Mouse (Mus musculus): ENCODE results near the gene Galns.

Gene Galns

GRCm38 (mm10) chr8:122569329-122569728, 41.9 kb downstream of the Galns start:
- no peak for DNase-seq (ENCODE audit: inconsistent age in 2 of 2, low spot score in 1 of 2)

- DNase-seq (ENCODE audit: inconsistent age in 2 of 2, low spot score in 1 of 2) = no peak
Observed at GRCm38 (mm10) chr8:122568881-122569309, 42.4 kb downstream of the Galns start.

- no peak for DNase-seq (ENCODE audit: inconsistent age in 2 of 2, low spot score in 1 of 2)
Observed at GRCm38 (mm10) chr8:122568109-122568504, 43.2 kb downstream of the Galns start.

GRCm38 (mm10) chr8:122567361-122568108, 43.7 kb downstream of the Galns start, which contains the start of gene Cdt1:
Gene Cdt1, plus strand, starts transcription at chr8:122568015.
- DNase-seq (ENCODE audit: inconsistent age in 2 of 2, low spot score in 1 of 2) = peak; percentile 97 to 99

- peak; percentile 57 to 80 for DNase-seq (ENCODE audit: inconsistent age in 2 of 2, low spot score in 1 of 2)
Observed at GRCm38 (mm10) chr8:122566766-122567165, 44.5 kb downstream of the Galns start.

GRCm38 (mm10) chr8:122564363-122565352, 46.6 kb downstream of the Galns start:
- DNase-seq (ENCODE audit: inconsistent age in 2 of 2, low spot score in 1 of 2) = no peak

GRCm38 (mm10) chr8:122561199-122561598, 50.1 kb downstream of the Galns start:
- DNase-seq (ENCODE audit: inconsistent age in 2 of 2, low spot score in 1 of 2) = no peak

- DNase-seq (ENCODE audit: inconsistent age in 2 of 2, low spot score in 1 of 2) = peak in 1 of 2 experiments; percentile 3
Observed at GRCm38 (mm10) chr8:122558671-122559349, 52.5 kb downstream of the Galns start.

- DNase-seq (ENCODE audit: inconsistent age in 2 of 2, low spot score in 1 of 2) = peak in 1 of 2 experiments; percentile 6
Observed at GRCm38 (mm10) chr8:122557248-122558038, 53.8 kb downstream of the Galns start.

- DNase-seq (ENCODE audit: inconsistent age in 2 of 2, low spot score in 1 of 2) = peak; percentile 51 to 79
Observed at GRCm38 (mm10) chr8:122556030-122557009, 54.9 kb downstream of the Galns start.

- no peak for DNase-seq (ENCODE audit: inconsistent age in 2 of 2, low spot score in 1 of 2)
Observed at GRCm38 (mm10) chr8:122554786-122555185, 56.5 kb downstream of the Galns start.

GRCm38 (mm10) chr8:122551265-122552051, 59.8 kb downstream of the Galns start, which contains the start of gene Piezo1:
Gene Piezo1, minus strand, starts transcription at chr8:122551329.
- DNase-seq (ENCODE audit: inconsistent age in 2 of 2, low spot score in 1 of 2) = peak; percentile 91 to 98

GRCm38 (mm10) chr8:122550995-122551264, 60.3 kb downstream of the Galns start:
- DNase-seq (ENCODE audit: inconsistent age in 2 of 2, low spot score in 1 of 2) = no peak

- DNase-seq (ENCODE audit: inconsistent age in 2 of 2, low spot score in 1 of 2) = peak; percentile 67 to 86
Observed at GRCm38 (mm10) chr8:122550234-122550994, 60.8 kb downstream of the Galns start.

- no peak for DNase-seq (ENCODE audit: inconsistent age in 2 of 2, low spot score in 1 of 2)
Observed at GRCm38 (mm10) chr8:122548891-122549439, 62.3 kb downstream of the Galns start.

- no peak for DNase-seq (ENCODE audit: inconsistent age in 2 of 2, low spot score in 1 of 2)
Observed at GRCm38 (mm10) chr8:122548331-122548730, 62.9 kb downstream of the Galns start.

- peak; percentile 22 to 41 for DNase-seq (ENCODE audit: inconsistent age in 2 of 2, low spot score in 1 of 2)
Observed at GRCm38 (mm10) chr8:122547815-122548214, 63.4 kb downstream of the Galns start.

All from adrenal gland, adult (tissue).